Mouse (Mus musculus) hindbrain, embryonic 10.5 days (tissue): ENCODE measurements around the gene Nfe2l2. TPM values are rescaled to one million over a fixed set of nuclear protein-coding genes. Genes with fewer than 3 reads are reported as not detected.
"Not testable (repeated sequence)": the region's sequence is repeated elsewhere in the genome, so short reads cannot be mapped to it uniquely, and the experiment has no call there.

Experiments used
- DNase-seq: peaks from one replicate; pipeline ENCODE4 v3.0.0-alpha.2; 2017; ENCODE audit warnings: low spot score
- H3K27ac ChIP-seq: fragments of 300-500 bp; sonication (generic); 2 replicates; pipeline ENCODE4 v1.5.1; 2016; ENCODE audit warnings: mild to moderate bottlenecking, moderate library complexity
- H3K27me3 ChIP-seq: fragments of 300-500 bp; sonication (generic); 2 replicates; pipeline ENCODE4 v1.6.1; 2016; ENCODE audit warnings: mild to moderate bottlenecking; ENCODE audit not compliant: poor library complexity, insufficient read depth, severe bottlenecking
- H3K36me3 ChIP-seq: fragments of 300-500 bp; sonication (generic); 2 replicates; pipeline ENCODE4 v1.6.1; 2016; ENCODE audit warnings: mild to moderate bottlenecking, moderate library complexity
- H3K4me1 ChIP-seq: fragments of 300-500 bp; sonication (generic); replicated peaks from 2 replicates; pipeline ENCODE4 v1.6.1; 2016; ENCODE audit warnings: mild to moderate bottlenecking
- H3K4me3 ChIP-seq: fragments of 300-500 bp; sonication (generic); 2 replicates; pipeline ENCODE4 v1.5.1; 2016; ENCODE audit warnings: mild to moderate bottlenecking, moderate library complexity
- H3K9me3 ChIP-seq: fragments of 300-500 bp; sonication (generic); 2 replicates; pipeline ENCODE4 v1.6.1; 2016; ENCODE audit warnings: mild to moderate bottlenecking, moderate library complexity
- WGBS: fragments of 180-500 bp; shearing (Covaris S2); methylation state at CpG from one replicate; pipeline ENCODE4 v1.1.7; 2016; 5-methylcytosine and 5-hydroxymethylcytosine counted together
- polyA plus RNA-seq: library from polyadenylated mRNA; unstranded; fragments of >200 nt; fragmentation: Nextera tagmentation; extraction: Ambion mirVana; gene quantifications from 2 replicates; pipeline ENCODE4 v1.2.1, GENCODE M21; 2016

Gene Nfe2l2
- polyA plus RNA-seq, 1 experiment from 2014 or later: 24.0 TPM

DNA sequence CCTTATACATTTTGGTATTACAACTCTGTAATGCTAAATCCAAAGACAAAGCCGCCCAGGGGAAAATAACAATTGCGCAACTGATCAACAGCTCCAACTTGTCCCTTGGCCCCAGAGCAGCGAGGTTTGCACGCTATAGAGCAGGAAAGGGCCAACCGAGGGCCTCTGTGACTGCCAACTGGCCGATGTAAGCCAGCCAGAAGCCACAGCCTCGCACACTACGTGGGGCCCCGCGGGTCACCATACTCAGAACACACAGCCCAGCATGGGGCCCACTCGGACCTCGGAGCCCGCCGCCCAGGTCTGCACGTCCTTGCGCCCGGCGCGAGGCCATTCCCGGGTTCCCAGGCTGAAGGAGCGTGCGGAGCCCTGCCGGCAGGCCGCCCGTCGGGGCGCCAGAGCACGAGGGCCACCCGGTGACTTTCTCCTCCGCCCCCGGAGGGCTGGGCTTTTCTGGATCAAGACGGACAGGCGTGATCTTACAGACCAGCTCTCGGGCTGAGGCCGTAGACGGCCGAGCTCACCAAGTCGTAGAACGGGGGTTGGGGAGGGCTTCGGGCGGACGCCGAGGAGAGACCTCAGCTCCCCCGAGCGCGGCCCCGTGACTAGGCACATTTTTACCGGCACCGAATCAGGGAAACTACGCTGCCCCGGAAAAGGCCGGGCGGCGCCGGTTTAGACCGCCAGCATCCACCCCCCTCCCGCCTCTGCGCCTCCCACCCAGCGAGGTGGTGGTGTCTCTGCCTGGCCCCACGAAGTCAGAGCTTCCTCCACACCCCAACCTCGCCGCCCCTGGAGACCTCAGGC, 863 bp downstream of the Nfe2l2 start:
- WGBS: under 1% methylated on average over 62 of the region's 62 CpGs
- H3K9me3 ChIP-seq: no peaks in the 10 kb centered on the region
- peak overlapping the region; percentile 77 for H3K4me3 ChIP-seq
- H3K4me1 ChIP-seq: peaks cover 69% of the 10 kb centered on the region
- peak; percentile 95 for DNase-seq
- peak overlapping the region; percentile 97 for H3K27ac ChIP-seq
- no peaks in the 10 kb centered on the region for H3K27me3 ChIP-seq
- H3K36me3 ChIP-seq: no peaks in the 10 kb centered on the region

GRCm38 (mm10) chr2:75702588-75702976, 1.9 kb downstream of the Nfe2l2 start:
- Histone ChIP-seq H3K4me1 (peaks cover 71% of the 10 kb centered on the region), H3K27me3 (no peaks in the 10 kb centered on the region), H3K36me3 (no peaks in the 10 kb centered on the region), H3K27ac (peak overlapping the region; percentile 97), H3K9me3 (no peaks in the 10 kb centered on the region), H3K4me3 (peak overlapping the region; percentile 77)
- DNase-seq: no peak
- WGBS: 53% methylated on average over 5 of the region's 5 CpGs

GRCm38 (mm10) chr2:75701822-75702587, 2.4 kb downstream of the Nfe2l2 start:
- Histone ChIP-seq H3K4me1 (peaks cover 68% of the 10 kb centered on the region), H3K27ac (peak overlapping the region; percentile 97; the same call in 1 of the 2 replicates), H3K9me3 (no peaks in the 10 kb centered on the region), H3K27me3 (no peaks in the 10 kb centered on the region), H3K36me3 (no peaks in the 10 kb centered on the region), H3K4me3 (peak overlapping the region; percentile 77)
- no peak for DNase-seq
- WGBS: 88% methylated on average over 9 of the region's 9 CpGs

DNA sequence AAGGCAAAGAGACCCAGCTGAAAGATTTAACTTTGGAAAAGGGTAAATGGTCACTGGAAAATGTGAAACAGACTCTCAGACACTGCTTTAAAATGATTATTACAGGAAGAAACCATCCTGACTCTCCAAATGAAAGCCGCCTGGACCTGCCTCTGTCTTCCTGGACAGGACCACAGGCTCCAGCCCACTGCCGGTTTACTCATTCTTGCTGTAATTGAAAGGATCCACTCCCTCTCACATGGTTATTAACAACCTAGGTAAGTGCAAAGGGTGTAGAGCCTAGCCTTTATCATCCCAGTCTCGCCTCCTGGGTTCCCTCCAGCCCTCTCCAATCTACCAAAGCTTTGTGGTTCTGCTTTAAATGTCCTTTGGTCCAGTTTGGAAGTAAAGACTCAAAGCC, 3.2 kb downstream of the Nfe2l2 start:
- no peak for DNase-seq
- no peak overlapping the region for H3K4me3 ChIP-seq
- peaks cover 68% of the 10 kb centered on the region for H3K4me1 ChIP-seq
- H3K27me3 ChIP-seq: no peaks in the 10 kb centered on the region
- H3K36me3 ChIP-seq: no peaks in the 10 kb centered on the region
- H3K27ac ChIP-seq: no peak overlapping the region
- 75% methylated on average over 3 of the region's 3 CpGs for WGBS
- H3K9me3 ChIP-seq: no peaks in the 10 kb centered on the region

DNA sequence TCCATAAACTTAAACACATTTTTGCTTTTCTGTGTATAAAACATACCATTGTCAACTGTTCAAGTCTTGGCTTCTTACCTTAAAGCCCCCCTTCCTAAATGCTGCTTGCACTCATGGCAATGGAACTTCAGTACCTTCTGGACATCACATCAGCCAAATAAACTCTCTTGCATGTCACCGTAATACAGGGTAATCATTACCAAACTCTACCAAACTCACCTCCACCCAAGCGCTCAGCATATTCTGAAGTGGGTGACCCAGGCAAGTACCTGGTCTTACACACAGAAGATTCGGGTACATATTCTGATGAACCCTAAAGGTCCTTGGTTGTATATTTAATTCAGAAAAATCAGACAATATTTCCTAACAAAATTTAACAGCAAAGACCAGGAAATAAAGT, 3.9 kb downstream of the Nfe2l2 start:
- H3K4me1 ChIP-seq: peaks cover 69% of the 10 kb centered on the region
- H3K27me3 ChIP-seq: no peaks in the 10 kb centered on the region
- DNase-seq: no peak
- no peaks in the 10 kb centered on the region for H3K9me3 ChIP-seq
- H3K4me3 ChIP-seq: no peak overlapping the region
- no peak overlapping the region for H3K27ac ChIP-seq
- H3K36me3 ChIP-seq: no peaks in the 10 kb centered on the region
- 92% methylated on average over 3 of the region's 3 CpGs for WGBS

- DNase-seq: no peak
- H3K27ac ChIP-seq: no peak overlapping the region
- H3K9me3 ChIP-seq: no peaks in the 10 kb centered on the region
- no peak overlapping the region for H3K4me3 ChIP-seq
- no peaks in the 10 kb centered on the region for H3K27me3 ChIP-seq
- H3K36me3 ChIP-seq: no peaks in the 10 kb centered on the region
- H3K4me1 ChIP-seq: peaks cover 53% of the 10 kb centered on the region
- 82% methylated on average over 3 of the region's 3 CpGs for WGBS
Observed at GRCm38 (mm10) chr2:75698874-75699273, 5.6 kb downstream of the Nfe2l2 start.

GRCm38 (mm10) chr2:75698007-75698406, 6.4 kb downstream of the Nfe2l2 start:
- no peak overlapping the region for H3K27ac ChIP-seq
- no peak overlapping the region for H3K4me3 ChIP-seq
- H3K4me1 ChIP-seq: peaks cover 53% of the 10 kb centered on the region
- DNase-seq: no peak
- H3K36me3 ChIP-seq: no peaks in the 10 kb centered on the region
- WGBS: 31% methylated on average over 4 of the region's 4 CpGs
- no peaks in the 10 kb centered on the region for H3K27me3 ChIP-seq
- no peaks in the 10 kb centered on the region for H3K9me3 ChIP-seq

DNA sequence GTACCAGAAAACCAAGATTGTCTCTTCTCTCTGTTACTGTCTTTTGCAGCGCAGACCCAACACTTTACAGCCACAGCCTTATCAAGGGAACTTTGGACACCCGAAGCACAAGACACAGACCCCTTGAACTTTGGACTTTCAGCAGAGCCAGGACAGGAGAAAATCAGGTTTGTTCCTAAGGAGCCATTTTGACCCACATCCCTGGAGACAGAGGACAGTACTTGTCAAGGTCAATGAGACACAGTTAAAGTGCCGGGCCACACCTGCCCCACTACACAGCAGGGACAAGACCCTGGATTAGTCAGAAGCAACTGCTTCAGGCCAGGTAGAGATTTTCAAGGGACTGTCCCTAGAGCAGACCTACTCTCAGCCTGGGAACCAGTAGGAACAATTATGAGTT, 7.2 kb downstream of the Nfe2l2 start:
- no peaks in the 10 kb centered on the region for H3K27me3 ChIP-seq
- peaks cover 46% of the 10 kb centered on the region for H3K4me1 ChIP-seq
- H3K27ac ChIP-seq: no peak overlapping the region
- 91% methylated on average over 3 of the region's 3 CpGs for WGBS
- DNase-seq: no peak
- H3K36me3 ChIP-seq: no peaks in the 10 kb centered on the region
- H3K9me3 ChIP-seq: no peaks in the 10 kb centered on the region
- H3K4me3 ChIP-seq: no peak overlapping the region

DNA sequence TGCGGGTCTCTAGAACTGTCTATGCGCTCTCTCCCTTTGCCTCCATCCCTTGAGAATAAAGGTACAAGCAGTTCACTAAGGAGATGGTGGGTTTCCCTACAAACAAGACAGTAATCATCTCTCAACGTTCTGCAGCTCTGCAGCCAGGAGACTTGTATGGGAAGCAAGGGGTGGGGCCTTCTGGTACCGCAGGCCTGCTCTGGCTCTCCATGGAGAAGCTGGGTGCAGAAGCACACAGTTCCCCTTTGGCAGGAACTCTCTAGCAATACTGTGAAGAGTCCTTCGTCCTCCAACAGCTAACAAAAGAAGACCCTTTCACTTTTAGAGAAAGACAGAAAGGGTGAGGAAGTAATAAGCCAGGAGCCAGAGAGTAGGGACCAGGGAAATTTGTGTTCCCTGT, 8.1 kb downstream of the Nfe2l2 start:
- H3K9me3 ChIP-seq: no peaks in the 10 kb centered on the region
- WGBS: 77% methylated on average over 5 of the region's 5 CpGs
- DNase-seq: no peak
- peaks cover 38% of the 10 kb centered on the region for H3K4me1 ChIP-seq
- H3K27me3 ChIP-seq: no peaks in the 10 kb centered on the region
- no peak overlapping the region; the same call in 1 of the 2 replicates for H3K27ac ChIP-seq
- H3K4me3 ChIP-seq: no peak overlapping the region
- H3K36me3 ChIP-seq: no peaks in the 10 kb centered on the region

- H3K27ac ChIP-seq: no peak overlapping the region
- WGBS: 67% methylated on average over 9 of the region's 9 CpGs
- no peaks in the 10 kb centered on the region for H3K27me3 ChIP-seq
- peaks cover 36% of the 10 kb centered on the region for H3K4me1 ChIP-seq
- DNase-seq: no peak
- H3K4me3 ChIP-seq: no peak overlapping the region
- no peaks in the 10 kb centered on the region for H3K9me3 ChIP-seq
- H3K36me3 ChIP-seq: no peaks in the 10 kb centered on the region
Observed at GRCm38 (mm10) chr2:75695676-75696350, 8.6 kb downstream of the Nfe2l2 start.

DNA sequence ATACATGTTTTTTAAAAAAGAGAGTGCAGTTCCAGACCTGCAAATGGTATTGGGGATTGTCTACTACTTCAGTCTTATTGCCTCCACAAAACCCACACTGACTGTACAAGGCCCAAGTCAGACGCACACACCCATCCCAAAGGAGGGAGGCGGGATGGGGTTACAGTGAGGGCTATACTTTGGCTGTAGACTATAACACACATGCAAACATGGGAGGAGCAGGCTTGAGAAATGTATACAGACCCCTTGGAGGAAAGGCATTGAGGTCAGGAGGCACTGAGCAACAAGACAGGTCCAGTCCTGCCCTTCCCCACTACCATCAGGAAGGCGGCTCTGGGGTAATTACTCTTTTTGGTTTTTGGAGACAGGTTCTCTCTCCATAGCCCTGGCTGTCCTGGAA, 9.5 kb downstream of the Nfe2l2 start:
- H3K4me1 ChIP-seq: peaks cover 32% of the 10 kb centered on the region
- H3K27ac ChIP-seq: not testable (repeated sequence)

GRCm38 (mm10) chr2:75692369-75692768, 12.1 kb downstream of the Nfe2l2 start:
- Histone ChIP-seq H3K9me3 (no peaks in the 10 kb centered on the region), H3K36me3 (no peaks in the 10 kb centered on the region), H3K27me3 (no peaks in the 10 kb centered on the region), H3K27ac (no peak overlapping the region), H3K4me1 (peaks cover 29% of the 10 kb centered on the region), H3K4me3 (no peak overlapping the region)
- no peak for DNase-seq
- WGBS: 86% methylated on average over 6 of the region's 6 CpGs

More for the DNA sequence above, 9.5 kb downstream of the Nfe2l2 start:
- not testable (repeated sequence) for H3K36me3 ChIP-seq, H3K9me3 ChIP-seq, H3K27me3 ChIP-seq, DNase-seq, H3K4me3 ChIP-seq
- WGBS: 93% methylated on average over 3 of the region's 3 CpGs

DNA sequence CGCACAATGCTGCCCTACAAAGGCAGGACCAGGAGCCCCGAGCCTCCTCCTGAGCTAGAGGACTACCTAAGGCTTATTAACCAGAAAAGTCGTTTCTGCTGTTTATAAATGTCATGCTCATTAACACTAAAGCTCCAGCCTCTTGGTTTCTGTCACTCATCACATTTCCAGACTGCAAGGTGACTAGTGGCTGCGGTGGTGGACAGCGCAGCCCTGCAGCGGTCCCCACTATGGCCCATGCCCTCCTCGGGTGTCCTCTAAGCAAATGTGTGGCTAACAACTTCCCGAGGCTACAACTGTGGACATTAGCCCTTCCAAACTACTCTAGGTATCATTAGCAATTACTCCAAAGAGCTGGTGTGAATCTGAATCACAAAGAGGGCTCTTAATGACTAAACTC, 13.1 kb downstream of the Nfe2l2 start:
- no peaks in the 10 kb centered on the region for H3K27me3 ChIP-seq
- H3K9me3 ChIP-seq: no peaks in the 10 kb centered on the region
- DNase-seq: no peak
- H3K4me1 ChIP-seq: peaks cover 20% of the 10 kb centered on the region
- H3K27ac ChIP-seq: no peak overlapping the region
- no peaks in the 10 kb centered on the region for H3K36me3 ChIP-seq
- H3K4me3 ChIP-seq: no peak overlapping the region
- WGBS: 85% methylated on average over 8 of the region's 8 CpGs
